Mouse (Mus musculus) left cerebral cortex, adult 18-20 months (tissue): Measurements from ENCODE around the gene Prkce. TPM values are rescaled to one million over a fixed set of nuclear protein-coding genes. Genes with fewer than 3 reads are reported as not detected.

ENCODE experiments used
- DNase-seq, 2 experiments: peaks; one replicate each; pipeline ENCODE4 v3.0.0; 2021 to 2022; ENCODE audit warnings: low spot score in 2 of 2, mixed read lengths in 1 of 2
- total RNA-seq, 2 experiments: library from RNA; stranded (reverse); gene quantifications; 2 replicates each; pipeline ENCODE4 v1.2.3; 2021

Prkce gene
- total RNA-seq, 2 experiments from 2014 or later: 270 to 276 TPM

- no peak for DNase-seq
Observed at GRCm38 (mm10) chr17:86215771-86216170, 48.2 kb downstream of the Prkce start.

GRCm38 (mm10) chr17:86217468-86217867 lies 49.9 kb downstream of the Prkce start:
- no peak for DNase-seq

GRCm38 (mm10) chr17:86218553-86218952 lies 51.0 kb downstream of the Prkce start:
- no peak for DNase-seq

- no peak for DNase-seq
Observed at GRCm38 (mm10) chr17:86225488-86226186, 58.1 kb downstream of the Prkce start.

GRCm38 (mm10) chr17:86226198-86226597 lies 58.6 kb downstream of the Prkce start:
- DNase-seq: no peak

GRCm38 (mm10) chr17:86226635-86227034 lies 59.0 kb downstream of the Prkce start:
- no peak for DNase-seq

GRCm38 (mm10) chr17:86227389-86227788 lies 59.8 kb downstream of the Prkce start:
- no peak for DNase-seq

- peak; percentile 62 to 78 for DNase-seq
Observed at GRCm38 (mm10) chr17:86228850-86229249, 61.3 kb downstream of the Prkce start.

GRCm38 (mm10) chr17:86230141-86230633 lies 62.6 kb downstream of the Prkce start:
- no peak for DNase-seq

GRCm38 (mm10) chr17:86231741-86232179 lies 64.2 kb downstream of the Prkce start:
- DNase-seq: no peak

- DNase-seq: no peak
Observed at GRCm38 (mm10) chr17:86232248-86232647, 64.7 kb downstream of the Prkce start.

- no peak for DNase-seq
Observed at GRCm38 (mm10) chr17:86234587-86235150, 67.1 kb downstream of the Prkce start.

- DNase-seq: no peak
Observed at GRCm38 (mm10) chr17:86236026-86236712, 68.6 kb downstream of the Prkce start.

GRCm38 (mm10) chr17:86236861-86237763 lies 69.5 kb downstream of the Prkce start:
- DNase-seq: no peak

GRCm38 (mm10) chr17:86242291-86242690 lies 74.7 kb downstream of the Prkce start:
- DNase-seq: no peak

GRCm38 (mm10) chr17:86243109-86243527 lies 75.5 kb downstream of the Prkce start:
- DNase-seq: no peak

- DNase-seq: no peak
Observed at GRCm38 (mm10) chr17:86244397-86244796, 76.8 kb downstream of the Prkce start.

- DNase-seq: no peak
Observed at GRCm38 (mm10) chr17:86248832-86249231, 81.2 kb downstream of the Prkce start.

- peak; percentile 89 to 94 for DNase-seq
Observed at GRCm38 (mm10) chr17:86249499-86250405, 82.2 kb downstream of the Prkce start.

- DNase-seq: peak; percentile 52 to 58
Observed at GRCm38 (mm10) chr17:86250406-86250905, 82.9 kb downstream of the Prkce start.
